Mouse (Mus musculus): Measurements from ENCODE around the gene Usp7. TPM values are rescaled to one million over a fixed set of nuclear protein-coding genes. Genes with fewer than 3 reads are reported as not detected.
"Not testable (repeated sequence)": the region's sequence is repeated elsewhere in the genome, so short reads cannot be mapped to it uniquely, and the experiment has no call there.

Usp7 gene
- polyA plus RNA-seq, 1 experiment: 8.0 TPM

DNA sequence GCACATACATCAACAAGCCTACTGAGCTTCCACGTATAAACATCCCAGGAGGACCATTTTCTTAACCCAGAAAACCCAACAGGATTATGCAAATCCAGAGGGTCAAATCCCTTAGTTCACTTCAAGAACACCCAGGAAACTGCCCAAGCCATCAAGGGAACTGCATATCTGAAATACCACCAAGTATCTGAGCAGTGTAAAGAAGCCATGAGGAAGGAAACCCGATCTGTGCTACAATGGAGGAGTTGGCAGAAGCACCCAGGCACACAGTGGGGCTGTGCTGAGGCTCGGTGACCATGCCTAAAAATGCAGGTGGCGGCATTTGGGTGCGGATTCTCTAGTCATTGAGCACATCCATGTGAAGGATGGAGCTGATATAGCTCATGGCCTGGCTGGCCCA lies 50.4 kb downstream of the Usp7 start:
- Histone ChIP-seq H3K4me3 (replicated peaks) (no peak overlapping the region), H3K27me3 (replicated peaks) (no peaks in the 10 kb centered on the region), H3K4me1 (peaks cover 50% of the 10 kb centered on the region), H3K36me3 (replicated peaks; ENCODE audit: low read length) (no peaks in the 10 kb centered on the region), H3K9me3 (peaks cover 3% of the 10 kb centered on the region; the same call in 1 of the 2 replicates)
- no peak for TF ChIP-seq GATA1 (IDR thresholded peaks at IDR 0.05; ENCODE audit: borderline replicate concordance, low read length)
- no peak for TF ChIP-seq FLI1 (IDR thresholded peaks at IDR 0.05; ENCODE audit: low read length)

DNA sequence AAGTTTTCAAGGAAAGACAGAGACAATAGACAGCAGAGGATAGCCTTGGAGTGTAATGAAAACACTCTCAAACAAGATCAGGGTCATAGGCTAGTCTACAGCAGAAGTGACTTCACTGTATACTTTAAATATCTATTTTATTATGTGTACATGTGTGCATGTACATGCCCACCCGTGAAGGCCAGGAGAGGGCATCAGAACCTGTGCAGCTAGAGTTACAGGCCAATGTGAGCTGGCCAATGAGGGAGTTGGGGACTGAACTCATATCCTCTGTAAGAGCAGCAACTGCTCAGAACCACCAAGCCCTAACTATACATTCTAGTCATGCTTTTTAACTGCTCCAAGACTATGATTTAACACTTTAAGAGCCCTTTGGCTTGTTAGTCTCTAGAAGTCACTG lies 51.0 kb downstream of the Usp7 start:
- Histone ChIP-seq H3K9me3 (peaks cover 3% of the 10 kb centered on the region; the same call in 1 of the 2 replicates), H3K4me1 (peaks cover 49% of the 10 kb centered on the region), H3K4me3 (replicated peaks) (no peak overlapping the region), H3K27me3 (replicated peaks) (no peaks in the 10 kb centered on the region), H3K36me3 (replicated peaks; ENCODE audit: low read length) (no peaks in the 10 kb centered on the region)
- TF ChIP-seq FLI1 (IDR thresholded peaks at IDR 0.05; ENCODE audit: low read length) (no peak), GATA1 (IDR thresholded peaks at IDR 0.05; ENCODE audit: borderline replicate concordance, low read length) (no peak)

DNA sequence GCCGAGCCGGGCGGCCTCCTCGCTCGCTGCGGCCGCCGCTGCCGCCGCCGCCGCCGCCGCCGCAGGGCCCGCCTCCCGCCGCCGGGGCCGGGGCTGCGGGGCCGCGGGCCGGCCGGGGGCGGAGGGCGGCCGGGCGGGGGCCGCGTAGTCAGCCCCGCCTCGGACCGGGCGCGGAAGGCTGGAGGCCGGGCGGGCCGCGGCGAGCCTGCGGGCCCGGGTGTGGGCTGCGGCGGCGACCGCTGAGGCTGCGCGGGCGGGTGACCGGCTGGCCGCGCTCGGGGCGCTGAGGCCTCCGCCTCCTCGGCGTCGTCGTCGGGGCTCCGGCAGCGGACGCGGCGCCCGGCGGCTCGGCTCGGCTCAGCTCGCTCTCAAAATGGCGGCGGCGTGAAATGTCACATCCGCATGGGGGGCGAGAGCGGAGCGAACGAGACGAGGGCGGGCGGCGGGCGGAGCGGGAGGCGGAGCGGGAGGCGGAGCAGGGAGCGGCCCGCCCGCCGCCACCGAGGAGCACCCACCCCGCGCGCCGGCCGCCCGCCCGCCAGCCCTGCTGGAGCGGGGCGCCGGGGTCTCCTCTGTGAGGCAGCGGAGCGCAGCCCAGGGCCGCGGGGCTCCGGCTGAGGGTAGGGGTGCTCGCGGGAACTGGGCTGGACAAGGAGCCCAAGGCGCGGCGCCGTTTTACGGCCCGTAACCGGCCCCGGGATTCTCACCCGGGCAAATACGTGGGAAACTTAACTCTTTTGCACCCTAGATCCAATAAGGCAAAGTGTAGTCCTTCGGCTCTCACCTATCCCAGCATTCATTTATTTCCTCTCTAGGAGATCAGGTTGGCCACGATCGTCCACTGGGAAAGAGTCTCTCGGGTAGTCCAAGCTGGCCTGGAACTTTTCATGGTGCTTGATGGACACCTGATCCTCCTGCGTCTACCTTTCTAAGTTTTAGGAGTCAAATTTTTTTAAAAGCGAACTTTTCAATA lies 53.3 kb downstream of the Usp7 start:
- Histone ChIP-seq H3K4me3 (replicated peaks) (peak overlapping the region; percentile 95), H3K36me3 (replicated peaks; ENCODE audit: low read length) (peaks cover 12% of the 10 kb centered on the region), H3K4me1 (peaks cover 56% of the 10 kb centered on the region), H3K27me3 (replicated peaks) (no peaks in the 10 kb centered on the region), H3K9me3 (no peaks in the 10 kb centered on the region)
- TF ChIP-seq FLI1 (IDR thresholded peaks at IDR 0.05; ENCODE audit: low read length): no peak
- TF ChIP-seq GATA1 (IDR thresholded peaks at IDR 0.05; ENCODE audit: borderline replicate concordance, low read length): no peak

DNA sequence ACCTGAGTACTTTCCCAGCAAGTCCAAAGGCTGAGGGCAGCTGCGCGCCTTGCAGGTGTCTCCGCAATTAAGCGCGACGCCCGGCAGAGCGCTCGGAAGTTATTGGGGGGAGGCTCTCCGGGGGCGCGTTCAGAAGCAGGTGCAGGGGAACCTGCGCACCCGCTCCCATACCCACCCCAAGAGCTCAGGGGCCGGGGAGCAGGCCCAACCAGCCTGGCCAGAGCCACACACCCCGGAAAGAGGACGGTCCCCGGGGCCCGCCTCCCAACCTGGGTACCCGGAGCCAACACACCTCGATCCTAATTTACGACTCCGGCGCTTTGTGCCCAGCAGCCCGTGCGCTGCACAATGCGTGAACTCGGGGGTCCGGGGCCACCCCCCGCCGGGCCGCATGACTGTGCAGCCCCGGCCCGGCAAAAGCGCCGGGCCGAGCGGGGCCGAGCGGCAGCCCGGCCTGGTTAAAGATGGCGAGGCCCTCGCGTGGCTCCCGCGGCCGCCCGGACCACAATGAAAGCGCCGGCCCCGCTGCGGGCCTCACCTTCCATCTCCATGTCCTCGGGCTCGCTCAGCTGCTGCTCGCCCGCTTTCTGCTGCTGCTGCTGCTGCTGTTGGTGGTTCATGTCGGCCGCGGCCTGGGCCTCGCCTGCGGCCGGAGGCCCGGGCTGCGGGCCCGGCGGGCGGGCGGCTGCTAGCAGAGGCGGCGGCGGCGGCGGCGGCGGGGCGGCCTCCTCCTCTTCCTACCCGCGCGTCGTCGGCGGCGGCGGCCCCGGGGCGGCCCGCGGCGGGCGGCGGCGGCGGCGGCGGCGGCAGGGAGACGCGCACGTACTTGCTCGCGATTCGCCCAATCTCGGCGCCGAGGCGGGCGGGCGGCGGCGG lies 54.2 kb downstream of the Usp7 start:
- Histone ChIP-seq H3K9me3 (no peaks in the 10 kb centered on the region), H3K4me1 (peaks cover 65% of the 10 kb centered on the region), H3K27me3 (replicated peaks) (no peaks in the 10 kb centered on the region), H3K4me3 (replicated peaks) (peak overlapping the region; percentile 95), H3K36me3 (replicated peaks; ENCODE audit: low read length) (peaks cover 20% of the 10 kb centered on the region)
- TF ChIP-seq FLI1 (IDR thresholded peaks at IDR 0.05; ENCODE audit: low read length) (no peak), GATA1 (IDR thresholded peaks at IDR 0.05; ENCODE audit: borderline replicate concordance, low read length) (no peak)

DNA sequence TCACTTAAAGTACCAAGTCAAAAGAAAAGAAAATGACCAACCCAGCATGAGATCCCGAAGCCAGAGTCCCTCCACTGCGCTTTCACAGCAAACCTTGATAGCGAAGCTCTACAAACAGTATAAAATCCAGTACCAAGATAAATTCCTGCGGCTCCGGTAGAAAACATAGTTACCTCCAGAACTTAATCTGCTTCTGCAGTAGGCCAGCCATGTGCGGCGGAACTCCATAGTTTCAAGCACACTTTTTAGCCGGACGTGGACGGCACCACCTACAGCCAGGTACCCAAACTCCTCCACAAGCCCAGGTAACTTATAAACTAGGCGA lies 54.8 kb downstream of the Usp7 start:
- Histone ChIP-seq H3K4me3 (replicated peaks) (peak overlapping the region; percentile 95), H3K27me3 (replicated peaks) (no peaks in the 10 kb centered on the region), H3K9me3 (no peaks in the 10 kb centered on the region), H3K36me3 (replicated peaks; ENCODE audit: low read length) (peaks cover 20% of the 10 kb centered on the region), H3K4me1 (peaks cover 69% of the 10 kb centered on the region)
- TF ChIP-seq GATA1 (IDR thresholded peaks at IDR 0.05; ENCODE audit: borderline replicate concordance, low read length): no peak
- TF ChIP-seq FLI1 (IDR thresholded peaks at IDR 0.05; ENCODE audit: low read length): no peak

DNA sequence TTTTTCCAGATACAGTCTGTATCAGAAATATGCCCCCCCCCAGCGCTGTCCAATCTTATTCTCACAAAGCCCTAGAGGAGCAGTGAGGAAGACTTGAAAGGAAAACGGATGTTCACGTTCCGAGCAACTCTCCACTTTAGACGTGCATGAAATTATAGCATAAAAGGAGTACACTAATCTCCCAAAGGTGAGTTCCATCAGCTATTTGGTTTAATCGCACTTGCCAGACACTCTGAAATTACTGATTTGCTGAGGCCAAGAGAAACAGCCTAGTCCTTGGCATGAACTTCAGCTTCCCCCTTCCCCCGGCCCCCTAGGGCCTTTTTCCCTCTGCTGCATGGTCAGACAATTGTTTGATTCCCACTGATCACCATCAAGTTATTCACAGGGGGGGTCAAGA lies 55.4 kb downstream of the Usp7 start:
- no peaks in the 10 kb centered on the region for H3K27me3 ChIP-seq (replicated peaks)
- H3K9me3 ChIP-seq: no peaks in the 10 kb centered on the region
- TF ChIP-seq FLI1 (IDR thresholded peaks at IDR 0.05; ENCODE audit: low read length) (no peak), GATA1 (IDR thresholded peaks at IDR 0.05; ENCODE audit: borderline replicate concordance, low read length) (no peak)
- peaks cover 71% of the 10 kb centered on the region for H3K4me1 ChIP-seq
- peak overlapping the region; percentile 95 for H3K4me3 ChIP-seq (replicated peaks)
- peaks cover 24% of the 10 kb centered on the region for H3K36me3 ChIP-seq (replicated peaks; ENCODE audit: low read length)

DNA sequence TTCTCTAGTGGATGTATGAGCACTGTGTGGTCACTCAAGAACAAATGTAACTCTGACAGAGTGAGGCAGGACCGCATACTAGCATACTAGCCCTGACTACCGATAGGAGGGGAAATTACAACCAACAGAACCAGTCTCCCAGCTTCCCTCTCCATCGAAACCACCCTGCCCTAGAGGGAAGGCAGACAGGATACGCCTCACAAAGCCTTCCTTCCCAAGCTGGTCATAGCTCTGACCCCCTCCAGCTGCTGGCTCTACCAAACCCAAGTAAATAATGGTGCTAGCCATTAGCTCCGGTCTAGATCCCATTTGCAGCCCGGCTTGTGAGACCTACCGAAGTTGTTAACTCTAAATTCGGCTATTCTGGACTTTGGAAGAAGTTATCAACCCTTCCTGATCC lies 56.1 kb downstream of the Usp7 start:
- Histone ChIP-seq H3K4me3 (replicated peaks) (peak overlapping the region; percentile 95), H3K36me3 (replicated peaks; ENCODE audit: low read length) (peaks cover 28% of the 10 kb centered on the region), H3K27me3 (replicated peaks) (no peaks in the 10 kb centered on the region), H3K4me1 (peaks cover 71% of the 10 kb centered on the region), H3K9me3 (no peaks in the 10 kb centered on the region)
- TF ChIP-seq FLI1 (IDR thresholded peaks at IDR 0.05; ENCODE audit: low read length): no peak
- no peak for TF ChIP-seq GATA1 (IDR thresholded peaks at IDR 0.05; ENCODE audit: borderline replicate concordance, low read length)

DNA sequence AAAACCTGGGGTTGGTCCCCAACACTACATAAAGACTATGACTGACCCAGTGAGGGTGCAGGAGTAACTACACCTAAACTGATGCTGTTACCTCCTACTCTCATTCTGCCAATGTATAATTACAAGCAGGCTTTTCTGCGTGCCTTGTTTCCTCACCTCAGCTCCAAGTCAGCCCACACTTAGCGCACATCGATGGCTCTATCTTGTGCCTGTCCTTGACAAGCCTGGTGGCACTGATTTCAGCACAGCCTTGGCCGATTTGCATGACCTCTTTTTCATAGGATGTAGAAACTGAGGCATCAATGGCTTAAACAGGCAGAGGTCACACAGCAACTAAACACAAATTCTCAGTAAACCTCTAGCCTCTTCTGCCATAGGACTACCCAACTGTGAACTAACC lies 57.4 kb downstream of the Usp7 start:
- Histone ChIP-seq H3K4me1 (peaks cover 80% of the 10 kb centered on the region), H3K36me3 (replicated peaks; ENCODE audit: low read length) (peaks cover 33% of the 10 kb centered on the region), H3K9me3 (no peaks in the 10 kb centered on the region), H3K4me3 (replicated peaks) (peak overlapping the region; percentile 42), H3K27me3 (replicated peaks) (no peaks in the 10 kb centered on the region)
- TF ChIP-seq GATA1 (IDR thresholded peaks at IDR 0.05; ENCODE audit: borderline replicate concordance, low read length) (no peak), FLI1 (IDR thresholded peaks at IDR 0.05; ENCODE audit: low read length) (no peak)

DNA sequence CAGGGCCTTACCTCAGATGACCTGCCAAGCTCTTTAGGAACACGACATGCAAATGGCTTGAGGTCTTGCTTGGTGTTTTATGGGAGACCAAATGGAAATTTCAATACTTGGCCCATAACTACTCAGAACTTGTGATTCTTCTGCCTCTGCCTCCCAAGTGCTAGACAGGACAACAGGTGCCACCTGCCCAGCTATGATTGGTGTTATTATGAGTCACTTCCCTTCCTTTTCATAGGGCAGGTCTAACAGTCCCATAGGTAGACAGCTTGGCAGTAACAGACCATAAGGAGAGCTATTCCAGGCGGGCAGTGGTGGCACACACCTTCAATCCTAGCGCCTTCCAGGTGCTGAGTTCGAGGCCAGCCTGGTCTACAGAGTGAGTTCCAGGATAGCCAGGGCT lies 58.5 kb downstream of the Usp7 start:
- H3K4me3 ChIP-seq (replicated peaks): no peak overlapping the region
- H3K4me1 ChIP-seq: peaks cover 84% of the 10 kb centered on the region
- no peaks in the 10 kb centered on the region for H3K9me3 ChIP-seq
- peaks cover 41% of the 10 kb centered on the region for H3K36me3 ChIP-seq (replicated peaks; ENCODE audit: low read length)
- TF ChIP-seq FLI1 (IDR thresholded peaks at IDR 0.05; ENCODE audit: low read length): no peak
- no peak for TF ChIP-seq GATA1 (IDR thresholded peaks at IDR 0.05; ENCODE audit: borderline replicate concordance, low read length)
- H3K27me3 ChIP-seq (replicated peaks): no peaks in the 10 kb centered on the region

DNA sequence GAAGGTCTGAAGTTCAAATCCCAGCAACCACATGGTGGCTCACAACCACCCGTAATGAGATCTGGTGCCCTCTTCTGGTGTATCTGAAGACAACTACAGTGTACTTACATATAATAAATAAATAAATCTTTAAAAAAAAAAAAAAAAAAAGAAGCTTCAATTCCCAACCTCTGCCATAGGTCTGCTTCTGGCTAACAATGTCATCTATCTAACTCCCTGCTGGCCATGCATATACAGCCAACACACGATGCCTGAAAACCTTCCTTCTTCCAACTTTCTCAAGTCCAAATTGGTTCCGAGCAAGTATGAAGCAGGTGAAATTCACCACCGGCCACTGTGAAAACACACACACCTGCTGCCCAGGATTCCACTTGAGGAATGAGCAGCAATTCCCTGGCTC lies 59.7 kb downstream of the Usp7 start:
- not testable (repeated sequence) for H3K4me3 ChIP-seq (replicated peaks); H3K9me3 ChIP-seq; H3K27me3 ChIP-seq (replicated peaks)
- H3K4me1 ChIP-seq: peaks cover 92% of the 10 kb centered on the region
- H3K36me3 ChIP-seq (replicated peaks; ENCODE audit: low read length): peaks cover 48% of the 10 kb centered on the region
